Mouse (Mus musculus) mesoderm, embryonic 11.5 days (tissue): Measurements from ENCODE around the gene Mrps6.

Experiments
- DNase-seq: peaks from one replicate; pipeline ENCODE4 v3.0.0-alpha.2; 2012; ENCODE audit warnings: low read depth, low spot score

The Mrps6 gene

DNA sequence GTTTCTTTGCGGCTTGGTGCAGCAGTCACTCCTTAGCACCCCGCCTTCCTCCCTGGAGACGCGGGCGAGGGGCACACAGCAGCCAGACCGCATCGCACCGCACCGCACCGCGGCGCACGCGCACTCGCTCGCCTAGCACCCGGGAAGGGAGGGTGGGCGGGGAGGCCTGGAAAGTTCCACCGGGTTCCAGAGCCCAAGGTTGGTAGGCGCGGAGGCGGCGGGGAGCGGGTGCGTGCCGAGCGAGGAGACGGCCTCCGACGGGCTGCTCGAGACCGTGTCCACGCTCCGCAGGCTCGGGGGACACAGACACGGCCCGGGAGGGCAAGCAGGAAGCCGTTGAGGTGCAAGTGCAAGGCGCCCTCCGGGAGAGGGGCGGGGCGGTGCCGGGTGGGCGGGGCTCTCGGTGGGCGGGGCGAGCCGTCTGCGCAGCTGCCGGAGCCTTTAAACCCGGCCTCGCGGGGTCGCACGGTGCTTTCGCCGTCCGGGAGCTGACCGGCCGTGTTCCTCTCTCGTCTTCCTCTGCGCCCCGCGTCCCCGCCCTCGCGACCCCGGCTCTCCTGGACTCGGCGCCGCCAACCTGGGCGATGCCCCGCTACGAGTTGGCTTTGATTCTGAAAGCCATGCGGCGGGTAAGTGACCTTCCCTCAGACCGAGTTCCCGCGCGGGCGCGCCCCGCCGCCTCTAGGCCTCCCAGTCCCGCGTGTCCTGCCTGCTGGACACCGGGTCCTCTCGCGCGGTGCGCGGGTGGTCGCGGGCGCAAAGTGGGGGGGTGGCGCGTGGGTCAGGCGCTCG, at the start of gene Mrps6, which contains the start of the genes Gm49711 and Slc5a3:
TSS of gene Mrps6 (plus strand) at position 419 of the 792 bp plus-strand sequence.
TSS of gene Gm49711 (plus strand) at position 465 of the 792 bp plus-strand sequence.
TSS of gene Slc5a3 (plus strand) at position 471 of the 792 bp plus-strand sequence.
- peak; percentile 86 for DNase-seq

DNA sequence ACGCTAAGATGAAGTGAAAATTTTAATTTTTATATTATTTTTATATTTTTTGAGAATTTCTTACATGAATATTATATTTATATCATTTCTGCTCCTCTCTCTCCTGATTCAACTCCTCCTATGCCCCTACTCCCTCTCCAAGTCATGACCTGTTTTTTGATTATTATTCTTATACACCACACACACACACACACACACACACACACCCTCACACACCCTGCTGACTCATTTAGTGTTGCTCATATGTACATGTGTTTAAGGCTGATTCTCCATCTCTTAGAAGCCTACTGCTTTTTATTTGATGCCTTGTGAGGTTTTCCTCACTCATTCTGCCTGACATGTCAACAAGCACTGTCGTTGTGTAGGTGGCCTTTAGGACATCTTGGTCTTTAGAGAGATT, 48.5 kb upstream of the Mrps6 start:
- DNase-seq: no peak

DNA sequence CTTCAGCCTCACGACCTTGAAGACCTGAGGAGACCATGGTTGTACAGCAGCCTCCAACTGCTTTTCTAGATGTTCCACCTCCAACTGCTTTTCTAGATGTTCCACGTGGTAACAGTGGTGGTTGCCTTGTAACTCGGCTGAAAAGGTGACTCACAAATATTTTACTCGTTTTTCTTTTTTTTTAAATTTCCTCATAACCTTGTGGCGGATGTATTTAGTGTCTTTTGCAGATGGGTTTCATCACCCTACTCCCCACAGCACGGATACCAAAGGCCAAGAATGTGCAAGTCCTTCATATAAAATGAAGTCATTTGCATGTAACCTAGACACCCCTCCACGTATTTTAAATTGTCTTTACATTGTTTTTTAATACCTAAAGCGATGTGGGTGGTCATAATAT, 41.3 kb upstream of the Mrps6 start:
- no peak for DNase-seq

DNA sequence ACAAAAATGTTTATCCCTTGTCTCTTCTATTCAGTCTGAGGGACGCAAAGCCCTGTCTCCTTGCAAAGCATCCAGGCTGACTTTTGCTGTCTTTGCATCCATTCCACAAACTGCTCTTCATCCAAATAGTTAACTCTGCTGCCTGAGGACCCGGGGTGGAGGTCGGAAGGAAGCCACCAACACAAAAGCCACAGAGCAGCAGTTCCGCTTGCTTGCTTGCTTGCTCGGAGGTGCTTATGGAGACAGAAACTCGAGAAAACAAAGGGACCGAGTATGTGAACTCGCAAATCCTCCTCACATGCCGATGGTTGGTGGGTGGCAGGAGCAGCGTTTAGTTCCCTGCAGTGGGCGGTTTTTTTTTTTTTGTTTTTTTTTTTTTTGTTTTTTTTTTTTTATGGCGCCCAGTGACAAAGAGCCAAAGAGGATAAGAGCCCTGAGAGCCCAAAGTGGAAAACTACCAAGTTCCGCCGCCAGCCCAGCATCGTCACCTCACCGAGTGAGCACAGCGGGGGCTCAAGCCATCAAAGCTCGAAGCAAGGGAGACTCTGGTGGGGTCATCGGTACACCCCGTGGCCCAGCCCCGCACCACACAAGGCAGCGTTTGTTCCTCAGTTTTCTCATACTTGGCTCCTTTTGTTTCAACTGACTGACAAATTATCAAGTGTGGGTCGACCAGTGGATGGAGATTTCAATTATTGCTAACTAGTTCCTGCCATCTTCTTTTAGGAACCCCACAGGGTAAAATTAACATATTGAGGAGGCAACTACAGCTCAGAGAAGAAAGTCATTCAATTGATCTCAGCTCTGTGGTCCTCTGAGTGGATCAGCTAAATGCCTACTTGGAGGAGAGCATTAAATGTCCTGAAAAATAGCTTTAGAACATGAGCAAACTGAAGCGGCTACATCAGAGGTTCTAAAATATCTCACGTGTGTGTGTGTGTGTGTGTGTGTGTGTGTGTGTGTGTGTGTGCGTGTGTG, 38.6 kb upstream of the Mrps6 start:
- peak; percentile 64 for DNase-seq

DNA sequence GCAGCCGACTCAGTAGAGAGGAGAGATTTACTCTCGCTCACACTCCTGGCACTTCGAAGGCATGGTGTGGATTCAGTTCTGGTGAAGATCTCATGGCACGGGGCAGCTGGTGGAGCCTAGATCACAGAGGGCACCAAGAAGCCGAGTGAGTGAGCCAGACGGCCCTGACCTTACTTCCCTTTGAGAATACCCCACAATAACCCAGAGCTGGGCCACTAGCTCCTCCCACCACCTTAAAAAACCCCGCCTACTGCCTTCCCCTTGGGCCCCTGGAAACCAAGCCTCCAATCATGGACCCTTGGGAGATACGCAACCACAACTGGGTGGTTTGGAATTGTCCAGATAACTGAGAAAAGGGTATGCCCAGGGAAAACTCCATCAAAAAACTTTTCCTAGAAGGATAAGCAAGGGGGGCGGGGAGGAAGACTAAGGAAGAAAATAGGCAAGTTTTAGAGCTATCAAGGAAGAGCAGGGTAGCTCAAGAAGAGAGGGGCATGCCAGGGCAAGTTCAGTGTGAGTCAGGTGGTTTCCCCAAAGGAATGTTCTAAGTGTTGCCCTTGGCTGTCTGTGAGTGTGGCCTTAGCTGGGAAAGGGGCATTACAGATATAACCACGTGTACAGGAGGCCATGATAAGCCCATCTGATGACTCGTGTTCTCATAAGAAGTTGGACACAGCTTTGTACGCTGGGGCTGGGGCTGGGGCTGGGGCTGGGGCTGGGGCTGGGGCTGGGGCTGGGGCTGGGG, 36.2 kb upstream of the Mrps6 start:
- no peak for DNase-seq

DNA sequence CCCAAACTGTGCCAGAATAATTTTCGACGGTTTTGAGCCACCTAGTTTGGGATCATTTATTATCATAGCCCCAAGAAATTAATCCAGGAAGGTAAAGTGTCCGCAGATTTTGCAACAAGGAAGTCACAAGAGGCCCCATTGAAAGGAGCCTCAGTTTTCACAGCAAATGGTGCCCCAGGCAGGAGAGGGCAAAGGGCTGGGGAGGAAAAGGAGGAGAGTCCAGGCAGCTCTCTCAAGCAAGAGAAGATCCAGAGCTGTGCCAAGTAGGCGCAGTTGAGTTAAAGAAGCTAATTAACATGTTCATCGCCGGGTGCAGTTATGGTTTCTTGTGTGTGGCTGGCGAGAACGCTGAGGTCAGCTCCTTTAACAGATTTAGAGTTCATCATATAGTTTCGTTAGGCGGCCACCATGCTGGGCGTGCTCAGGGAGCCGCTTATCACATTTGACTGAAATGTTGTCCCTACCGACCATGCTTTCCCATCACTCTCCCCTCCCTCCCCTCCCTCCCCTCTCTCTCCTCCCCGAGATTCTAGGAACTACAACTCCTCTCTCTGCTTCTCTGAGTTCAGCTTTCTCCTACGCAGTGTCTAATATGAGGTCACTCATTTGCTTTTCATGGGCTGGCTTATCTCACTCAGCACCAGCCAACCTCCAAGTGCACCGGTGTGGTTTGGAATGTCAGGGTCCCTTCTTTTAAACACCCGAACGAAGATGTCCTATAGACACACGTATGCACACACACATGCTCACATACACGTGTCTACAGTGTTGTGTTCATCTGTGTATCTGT, 35.4 kb upstream of the Mrps6 start:
- DNase-seq: no peak

DNA sequence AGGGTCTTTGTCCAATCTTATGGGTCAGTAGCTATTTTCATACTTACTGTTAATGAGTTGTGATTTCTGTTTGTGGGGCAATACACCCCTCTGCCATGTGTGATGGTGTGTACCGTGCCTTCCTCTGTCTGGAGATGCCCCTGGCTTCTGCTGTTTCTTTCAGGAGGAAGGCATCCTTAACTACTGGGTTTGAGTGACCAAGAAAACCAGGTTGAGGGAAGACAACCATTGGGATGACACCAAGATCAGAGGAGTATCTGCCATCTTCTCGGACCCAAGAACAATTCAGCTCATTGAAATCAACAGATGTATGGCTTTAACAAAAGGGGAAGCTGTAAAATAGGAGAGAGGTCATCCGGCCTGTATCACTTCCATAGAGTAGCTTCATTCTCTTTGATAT, 24.8 kb upstream of the Mrps6 start:
- DNase-seq: no peak

DNA sequence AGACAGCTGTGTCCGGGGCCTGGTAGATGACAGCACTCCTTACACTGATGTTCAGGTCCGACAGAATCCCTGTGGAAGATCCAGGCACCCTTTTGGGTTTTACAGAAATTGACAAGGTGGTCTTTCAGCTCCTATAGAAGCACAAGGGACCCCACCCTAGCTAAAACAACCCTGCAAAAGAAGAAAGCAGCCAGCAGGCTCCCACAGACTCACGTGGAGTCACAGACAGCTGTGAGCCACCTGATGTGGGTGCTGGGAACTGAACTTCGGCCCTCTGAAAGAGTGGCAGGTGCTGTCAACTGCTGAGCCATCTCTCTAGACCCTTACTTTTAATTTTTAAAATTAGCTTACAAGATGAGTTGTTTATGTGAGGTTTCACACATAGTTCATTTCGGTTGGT, 23.4 kb upstream of the Mrps6 start:
- DNase-seq: no peak

DNA sequence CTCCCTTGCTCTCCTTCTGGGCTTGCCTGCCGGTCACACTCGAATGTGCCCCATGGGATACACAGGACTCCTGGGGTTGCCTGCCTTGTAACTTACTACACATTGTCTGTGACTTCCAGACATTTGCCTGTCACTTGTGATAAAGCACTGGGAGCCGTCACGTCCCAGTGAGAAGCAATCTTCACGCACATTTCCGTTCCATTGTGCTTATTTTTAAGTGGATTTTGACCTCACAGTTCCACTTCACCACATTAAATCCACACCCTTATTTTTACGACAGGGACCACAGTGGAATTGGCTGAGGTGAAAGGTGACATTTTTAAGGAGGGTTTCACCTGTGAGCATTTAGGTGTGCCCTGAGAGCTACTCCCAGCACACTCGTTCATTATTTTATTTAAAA, 21.4 kb upstream of the Mrps6 start:
- DNase-seq: no peak

DNA sequence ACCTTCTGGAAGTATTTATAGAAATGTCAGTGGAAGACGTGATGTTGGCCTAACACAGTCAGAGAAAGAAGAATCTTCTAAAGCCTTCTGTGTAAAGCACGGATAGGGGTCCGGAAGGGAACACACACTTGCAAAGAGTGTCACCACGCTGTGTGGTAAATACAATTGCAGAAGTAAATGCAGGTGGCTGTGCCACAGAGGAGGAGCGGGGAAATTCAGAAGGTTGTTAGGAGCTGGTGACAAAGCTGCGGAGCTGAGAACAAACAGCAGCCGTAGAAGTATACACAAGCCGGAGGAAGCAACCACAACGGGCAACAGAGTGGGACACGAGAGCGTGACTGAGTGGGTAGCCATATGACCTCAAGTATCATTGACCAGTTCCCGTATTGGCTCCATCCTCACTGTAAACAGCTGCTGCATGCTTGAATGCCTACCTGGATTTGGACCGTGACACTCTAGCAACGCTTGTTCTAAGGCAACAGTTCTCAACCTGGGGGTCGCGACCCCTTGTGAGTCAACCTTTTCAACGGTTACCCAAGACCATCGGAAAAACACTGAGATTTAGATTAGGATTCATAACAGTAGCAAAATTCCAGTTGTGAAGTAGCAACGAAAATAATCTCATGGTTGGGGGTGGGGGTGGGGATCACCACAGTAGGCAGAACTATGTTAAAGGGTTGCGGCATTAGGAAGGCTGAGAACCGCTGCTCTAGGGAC, 20.0 kb upstream of the Mrps6 start:
- no peak for DNase-seq

DNA sequence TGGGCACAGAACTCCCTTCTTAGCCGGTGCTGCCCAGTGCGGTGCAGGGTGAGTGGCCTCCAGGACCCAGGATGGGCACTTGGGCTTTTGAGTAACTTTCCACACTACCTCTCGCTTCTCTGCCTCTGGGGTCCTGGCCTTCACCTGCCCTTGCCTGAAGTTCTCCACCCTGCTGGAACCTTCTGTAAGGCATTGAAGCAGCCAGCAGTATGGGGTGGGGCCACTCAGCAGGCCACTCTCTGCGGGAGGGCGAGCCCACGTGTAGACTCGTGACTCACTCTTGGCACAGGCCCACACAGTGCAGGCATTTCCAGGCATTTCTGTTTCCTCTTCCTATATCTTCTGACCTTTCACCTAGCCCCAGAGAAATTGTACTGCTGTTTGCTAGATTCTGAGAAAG, 18.6 kb upstream of the Mrps6 start:
- DNase-seq: no peak

DNA sequence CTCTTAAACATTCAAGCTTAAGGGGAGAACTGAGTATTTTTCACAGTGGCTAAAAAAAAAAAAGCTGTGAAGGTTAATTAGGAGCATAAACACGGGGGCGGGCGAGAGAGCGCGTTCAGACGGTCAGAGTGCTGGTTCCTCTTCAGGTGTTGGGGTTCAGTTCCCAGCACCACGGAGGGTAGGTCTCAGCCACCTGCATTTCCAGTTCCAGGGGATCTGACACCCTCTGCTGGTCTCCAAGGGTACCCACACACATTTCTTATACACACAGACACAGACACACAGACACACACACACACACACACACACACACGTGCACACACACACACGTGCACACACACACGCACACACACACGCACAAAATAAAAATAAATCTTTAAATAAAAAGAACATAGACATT, 18.1 kb upstream of the Mrps6 start:
- DNase-seq: no peak

DNA sequence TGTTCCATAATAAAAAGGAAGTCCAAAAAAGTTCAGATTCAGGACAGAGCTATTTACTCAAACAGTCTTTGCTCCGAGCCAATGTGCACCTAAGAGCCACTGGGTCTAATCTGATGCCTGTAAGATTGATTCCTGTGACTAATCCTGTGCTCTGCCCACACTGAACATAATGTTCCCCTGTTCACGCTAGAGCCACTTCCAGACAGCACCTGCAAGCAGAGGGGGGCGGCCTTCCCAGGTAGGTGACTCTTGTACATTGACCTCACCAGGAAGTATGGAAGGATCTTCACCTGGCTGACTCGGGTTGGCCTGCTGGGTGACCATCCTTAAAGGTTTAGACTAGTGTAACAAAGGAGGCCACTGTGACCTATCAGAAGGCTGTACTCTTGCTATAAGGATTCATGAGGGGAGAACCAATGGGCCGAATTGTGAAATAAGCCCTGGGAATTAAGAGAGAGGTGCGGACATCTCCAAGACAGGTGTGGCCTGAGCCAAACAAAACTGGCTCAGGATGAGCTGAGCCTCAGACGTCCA, 6.2 kb upstream of the Mrps6 start:
- no peak for DNase-seq

DNA sequence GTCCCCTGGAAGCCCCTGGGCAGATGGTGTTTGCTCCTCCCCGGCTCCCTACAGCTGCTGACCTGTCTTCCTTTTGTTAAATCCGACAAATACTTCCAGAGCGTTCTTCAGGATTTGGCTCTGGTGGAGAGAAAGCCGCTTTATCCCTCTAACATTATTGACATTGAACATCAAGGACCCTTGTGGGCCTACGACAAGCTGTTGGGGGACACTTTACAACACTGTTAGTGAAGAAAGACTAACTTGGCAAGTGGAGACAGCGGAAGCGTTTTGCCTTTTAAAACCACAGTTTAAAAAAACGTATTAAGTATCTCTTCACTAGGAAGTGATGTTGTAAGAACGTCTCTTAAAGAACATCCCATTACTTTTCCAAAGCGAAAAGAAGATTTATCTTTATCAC, 5.5 kb upstream of the Mrps6 start:
- DNase-seq: no peak

DNA sequence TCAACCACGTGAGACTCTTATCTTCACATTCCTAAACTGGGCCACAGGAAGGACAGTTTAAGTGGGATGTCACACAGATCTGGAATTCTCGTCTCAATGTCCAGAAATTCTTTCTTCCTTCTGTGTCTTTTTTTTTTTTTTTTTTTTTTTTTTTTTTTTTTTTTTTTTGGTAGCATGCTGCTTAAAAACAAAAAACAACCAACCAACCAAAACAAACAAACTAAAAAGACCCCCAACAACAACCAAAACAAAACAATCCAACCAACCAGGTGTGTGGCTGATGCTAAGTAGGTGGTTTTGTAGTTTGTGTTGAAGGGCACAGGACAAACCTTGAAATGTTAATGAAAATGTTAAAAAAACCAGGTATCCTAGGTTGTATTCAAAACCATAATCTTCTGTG, 1.4 kb upstream of the Mrps6 start:
- DNase-seq: no peak

DNA sequence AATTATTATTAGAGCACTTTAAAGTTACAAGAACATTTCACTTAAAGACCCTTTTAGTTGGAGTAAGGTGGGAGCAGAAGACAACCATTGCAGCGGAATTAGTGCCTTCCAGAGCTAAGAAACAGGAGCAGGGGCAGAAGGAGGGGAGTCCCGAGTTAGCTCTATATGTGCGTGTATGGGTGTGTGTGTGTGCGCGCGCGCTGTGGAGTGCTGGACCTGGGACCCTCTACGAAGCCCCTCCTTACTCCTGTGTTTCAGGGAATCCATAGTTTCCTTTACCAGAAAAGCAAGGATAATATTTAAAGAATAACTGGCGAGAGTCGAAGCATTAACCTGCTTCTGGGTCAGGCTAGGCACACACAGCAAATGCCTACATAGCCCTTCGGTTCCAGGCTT, 616 bp upstream of the Mrps6 start:
- DNase-seq: no peak

DNA sequence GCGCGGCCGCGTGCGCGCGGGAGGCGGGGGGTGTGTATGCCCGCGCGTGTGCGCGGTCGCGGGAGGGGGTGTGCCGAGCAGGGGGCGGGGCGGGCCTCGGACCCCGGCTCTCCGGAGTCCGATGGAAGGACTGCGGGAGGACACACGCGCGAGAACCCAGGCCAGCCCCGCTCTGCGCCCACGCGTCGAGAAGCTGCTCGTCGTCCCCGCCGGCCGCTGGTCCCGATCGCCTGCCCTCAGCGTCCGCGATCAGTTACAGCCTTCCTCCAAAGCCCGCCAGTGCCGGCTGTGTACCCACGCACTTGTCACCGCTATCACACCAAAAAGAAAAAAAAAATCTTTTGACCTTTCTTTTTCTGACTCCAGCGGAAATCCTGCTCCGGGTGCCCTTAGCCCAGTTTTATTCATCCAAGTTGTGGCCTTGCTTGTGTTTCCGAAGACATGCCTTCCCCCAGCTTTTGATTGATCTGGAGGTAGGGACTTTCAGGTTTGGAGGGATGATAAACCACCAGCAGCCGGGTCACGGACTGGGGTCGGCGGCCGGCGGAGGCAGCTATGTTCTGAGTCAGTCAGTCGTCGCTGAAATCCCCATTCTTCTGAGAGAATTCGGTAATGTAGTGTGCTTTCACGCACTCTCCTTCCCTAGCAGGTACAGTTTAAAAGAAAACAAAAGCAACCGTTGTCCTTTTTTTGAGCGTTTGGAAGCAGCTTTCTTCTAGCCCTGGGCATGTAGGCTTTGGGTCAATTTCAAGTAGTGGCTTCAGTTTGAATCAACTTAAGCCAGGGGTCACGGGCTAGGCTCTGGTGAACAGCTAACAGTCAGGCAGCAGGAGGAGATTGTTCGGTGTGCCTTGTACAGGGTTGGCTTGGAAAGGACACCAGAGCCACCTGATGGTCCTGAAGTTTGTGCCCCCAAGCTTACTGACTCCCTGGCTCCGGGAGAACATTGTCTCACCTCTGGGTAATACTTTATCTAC, 862 bp downstream of the Mrps6 start:
- DNase-seq: peak; percentile 10

DNA sequence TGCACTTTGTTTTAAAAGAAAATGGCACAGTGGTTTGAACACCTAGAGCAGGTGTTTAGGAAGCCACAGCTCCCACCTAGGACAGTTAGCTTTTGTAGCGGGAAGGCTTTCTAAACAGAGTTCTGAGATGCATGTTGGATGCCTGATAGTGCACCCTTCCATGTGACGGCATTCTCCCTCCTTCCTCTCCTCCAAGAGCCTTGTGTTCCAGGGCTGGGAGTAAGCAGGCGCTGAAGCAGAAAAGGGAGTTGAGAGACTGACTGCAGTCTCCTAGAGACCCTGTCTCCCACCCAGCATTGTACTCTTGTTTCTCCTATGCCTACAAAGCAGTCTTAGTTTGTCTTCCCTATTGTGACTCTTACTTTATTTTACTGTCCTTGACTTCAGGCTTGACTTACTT, 2.1 kb downstream of the Mrps6 start:
- DNase-seq: no peak

DNA sequence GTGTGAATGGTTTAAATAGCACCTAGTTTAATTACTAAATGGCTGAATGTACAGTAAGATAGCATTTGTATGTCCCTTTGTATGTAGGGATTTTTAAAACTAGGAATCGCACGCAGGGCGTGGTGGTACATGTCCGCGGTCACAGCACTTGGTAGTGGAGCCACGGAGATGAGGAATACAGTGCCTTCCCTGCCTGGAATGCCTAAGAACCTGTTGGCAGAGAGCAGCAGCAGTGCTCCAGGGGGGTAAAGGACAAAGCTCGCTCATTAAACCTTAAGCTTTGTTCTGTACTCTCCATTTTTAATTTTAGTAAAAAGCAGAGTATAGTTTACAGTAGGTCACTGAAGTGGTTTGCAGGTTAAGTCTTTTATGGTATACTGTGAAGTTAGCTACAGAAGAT, 3.5 kb downstream of the Mrps6 start:
- DNase-seq: no peak
